Mouse (Mus musculus) testis, adult 2 months (tissue): Measurements from ENCODE around the gene Tsga10ip. TPM values are rescaled to one million over a fixed set of nuclear protein-coding genes. Genes with fewer than 3 reads are reported as not detected.

Experiments used
- H3K27ac ChIP-seq: fragments of 200-500 bp; 2 replicates; pipeline ENCODE4 v1.5.1; 2012; ENCODE audit warnings: low read depth, low read length; ENCODE audit not compliant: control insufficient read depth, insufficient read depth
- H3K27me3 ChIP-seq: fragments of 200-500 bp; 2 replicates; pipeline ENCODE4 v1.6.1; 2012; ENCODE audit warnings: mild to moderate bottlenecking, low read length, moderate library complexity; ENCODE audit not compliant: control insufficient read depth, insufficient read depth
- H3K36me3 ChIP-seq: fragments of 200-500 bp; 2 replicates; pipeline ENCODE4 v1.6.1; 2012; ENCODE audit warnings: mild to moderate bottlenecking, low read length; ENCODE audit not compliant: control insufficient read depth, insufficient read depth
- H3K4me1 ChIP-seq: fragments of 200-500 bp; 2 replicates; pipeline ENCODE4 v1.6.1; 2012; ENCODE audit warnings: low read length; ENCODE audit not compliant: control insufficient read depth, insufficient read depth
- H3K4me3 ChIP-seq: fragments of 200-500 bp; 2 replicates; pipeline ENCODE4 v1.5.1; 2012; ENCODE audit warnings: low read depth, mild to moderate bottlenecking, low read length, moderate library complexity, mixed read lengths; ENCODE audit not compliant: control insufficient read depth
- CTCF ChIP-seq: fragments of 200-500 bp; IDR thresholded peaks from 2 replicates; pipeline ENCODE4 v1.5.1; 2012; ENCODE audit warnings: low read depth, mild to moderate bottlenecking, inconsistent platforms, low read length, moderate library complexity; ENCODE audit not compliant: control insufficient read depth, insufficient read depth, insufficient replicate concordance
- POLR2A ChIP-seq: fragments of 200-500 bp; IDR thresholded peaks from 2 replicates; pipeline ENCODE4 v1.6.1; 2012; ENCODE audit warnings: low read depth, mild to moderate bottlenecking, inconsistent platforms, low read length, moderate library complexity; ENCODE audit not compliant: control insufficient read depth
- polyA plus RNA-seq: library from polyadenylated mRNA; depleted of rRNA; stranded (reverse); fragments of >200 nt; gene quantifications from 2 replicates; pipeline ENCODE4 v1.2.3, GENCODE M21; 2012

Tsga10ip gene
- polyA plus RNA-seq, 1 experiment = 353 TPM

- Histone ChIP-seq H3K4me1 (peaks cover 20% of the 10 kb centered on the region), H3K27me3 (no peaks in the 10 kb centered on the region), H3K4me3 (no peak overlapping the region), H3K27ac (no peak overlapping the region), H3K36me3 (no peaks in the 10 kb centered on the region)
- TF ChIP-seq POLR2A (no peak), CTCF (no peak)
Observed at GRCm38 (mm10) chr19:5444371-5444908, 42.1 kb upstream of the Tsga10ip start.

GRCm38 (mm10) chr19:5433951-5434350 lies 31.6 kb upstream of the Tsga10ip start:
- Histone ChIP-seq H3K27ac (no peak overlapping the region), H3K4me3 (no peak overlapping the region), H3K27me3 (no peaks in the 10 kb centered on the region), H3K36me3 (no peaks in the 10 kb centered on the region), H3K4me1 (peaks cover 6% of the 10 kb centered on the region)
- no peak for TF ChIP-seq POLR2A
- no peak for TF ChIP-seq CTCF

GRCm38 (mm10) chr19:5432992-5433852 lies 30.9 kb upstream of the Tsga10ip start:
- H3K27ac ChIP-seq = 0 out of 2 replicates have a peak overlapping the region, but pooled peaks have one; percentile 26
- no peaks in the 10 kb centered on the region for H3K36me3 ChIP-seq
- no peaks in the 10 kb centered on the region for H3K27me3 ChIP-seq
- H3K4me1 ChIP-seq = peaks cover 6% of the 10 kb centered on the region
- TF ChIP-seq POLR2A = no peak
- TF ChIP-seq CTCF = no peak
- H3K4me3 ChIP-seq = no peak overlapping the region

DNA sequence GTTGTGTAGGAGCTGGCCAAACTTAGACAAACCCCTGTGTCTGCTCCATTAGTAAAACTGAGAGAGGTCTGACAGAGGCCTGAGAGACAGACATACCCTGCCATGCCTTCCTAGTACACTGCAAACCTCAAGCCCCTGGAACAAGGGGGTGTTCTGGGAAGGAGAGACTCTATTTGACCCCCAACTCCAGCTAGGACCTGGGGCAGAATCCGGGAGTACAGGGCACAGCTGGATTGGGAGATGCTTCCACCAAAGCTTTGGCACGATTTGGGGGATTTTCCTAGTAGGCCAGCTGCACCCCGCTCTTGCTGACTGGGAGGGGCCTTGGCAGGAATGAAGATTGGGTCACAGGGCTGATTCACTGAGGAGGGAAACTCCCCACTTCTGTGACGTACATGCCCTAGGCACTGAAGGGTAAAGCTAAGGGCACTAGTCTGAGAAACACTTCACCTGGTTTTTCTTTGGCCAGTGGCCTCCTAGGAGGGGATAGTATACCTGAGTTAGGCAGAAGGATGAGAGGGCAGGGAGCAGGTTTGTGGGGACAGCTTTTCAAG lies 29.7 kb upstream of the Tsga10ip start:
- peaks cover 6% of the 10 kb centered on the region for H3K4me1 ChIP-seq
- H3K4me3 ChIP-seq = no peak overlapping the region
- H3K27me3 ChIP-seq = no peaks in the 10 kb centered on the region
- H3K27ac ChIP-seq = no peak overlapping the region
- TF ChIP-seq CTCF (no peak), POLR2A (no peak)
- no peaks in the 10 kb centered on the region for H3K36me3 ChIP-seq

- Histone ChIP-seq H3K4me3 (no peak overlapping the region), H3K27ac (no peak overlapping the region), H3K36me3 (no peaks in the 10 kb centered on the region; the same call in 1 of the 2 replicates), H3K27me3 (no peaks in the 10 kb centered on the region), H3K4me1 (peaks cover 17% of the 10 kb centered on the region)
- TF ChIP-seq POLR2A (no peak), CTCF (no peak)
Observed at GRCm38 (mm10) chr19:5430408-5430807, 28.1 kb upstream of the Tsga10ip start.

- H3K36me3 ChIP-seq = no peaks in the 10 kb centered on the region; the same call in 1 of the 2 replicates
- no peak overlapping the region for H3K4me3 ChIP-seq
- no peaks in the 10 kb centered on the region for H3K27me3 ChIP-seq
- H3K4me1 ChIP-seq = peaks cover 17% of the 10 kb centered on the region
- TF ChIP-seq POLR2A = no peak
- no peak overlapping the region for H3K27ac ChIP-seq
Observed at GRCm38 (mm10) chr19:5429806-5430205, 27.5 kb upstream of the Tsga10ip start.

- Histone ChIP-seq H3K4me3 (no peak overlapping the region), H3K4me1 (peaks cover 17% of the 10 kb centered on the region), H3K27ac (no peak overlapping the region), H3K27me3 (no peaks in the 10 kb centered on the region), H3K36me3 (no peaks in the 10 kb centered on the region; the same call in 1 of the 2 replicates)
- TF ChIP-seq CTCF = no peak
- no peak for TF ChIP-seq POLR2A
Observed at GRCm38 (mm10) chr19:5429219-5429618, 26.9 kb upstream of the Tsga10ip start.
